In genomic region chr11:93639410-93639809, GRCm38 (mm10) we compare ENCODE assay signal across 19 mouse cellular contexts.
DNase-seq lines count a peak whose midpoint lies in the region; ATAC-seq lines count a peak whose summit lies in the region.
"Had no signal": no experiment of that assay in that cellular context is flagged by ENCODE, and none has a peak within 500 bp of the region (broad histone marks: within the 10 kb centered on the region; RNA-seq: fewer than 3 reads in every experiment).

No protein-coding gene starts in this region.

- peak; percentile 32 for DNase-seq in cerebellum, adult 11 months
- peak; percentile 72 for DNase-seq in brain, adult 2 months (ENCODE audit: low read depth, low spot score)
- DNase-seq in cerebellum, adult 9-11 months = peak; percentile 52
- DNase-seq in cerebellum, postnatal 25 days = peak; percentile 53 to 76
- DNase-seq in yolk sac, embryonic 10.5 days (ENCODE audit: low spot score) = no peak
- no peak for DNase-seq in embryo, embryonic 10.5 days (ENCODE audit: low spot score)
- DNase-seq: adrenal gland, adult 8-10 months; adrenal gland, postnatal 25 days; embryo, embryonic 11 days; gastrocnemius, postnatal 10 days; gastrocnemius, postnatal 36 days; heart, adult 11 months; kidney, adult 2 months had no signal

- ATAC-seq in cerebellum, adult (ENCODE audit: insufficient number of reproducible peaks, low FRiP score, low TSS enrichment) = no peak
- no peak for ATAC-seq in granulocyte monocyte progenitor cell, adult 5-6 weeks (replicated peaks; ENCODE audit: poor library complexity, severe bottlenecking)
- ATAC-seq: activated CD4-positive, CD25-positive, alpha-beta regulatory T cell, adult 4 months; forebrain, embryonic 13.5 days; forebrain, embryonic 16.5 days; intestine, postnatal 0 days had no signal

Comparison
In these comparisons a context has a peak if more than half of its experiments do, and no peak if none do; other contexts are left out.
1. DNase-seq: peak in cerebellum, adult 11 months (single experiment), brain, adult 2 months (single experiment), cerebellum, adult 9-11 months (single experiment) and cerebellum, postnatal 25 days (2 of 2); none in yolk sac, embryonic 10.5 days (single experiment) and embryo, embryonic 10.5 days (single experiment).